Mouse (Mus musculus) adrenal gland, adult (tissue): ENCODE results near the gene Hoxd9.

Experiments
- DNase-seq, 2 experiments: peaks; one replicate each; pipeline ENCODE4 v3.0.0; 2022 to 2023; ENCODE audit warnings: low spot score in 1 of 2; ENCODE audit not compliant: inconsistent age in 2 of 2

Gene Hoxd9

GRCm38 (mm10) chr2:74731799-74732512 is 34.4 kb downstream of the Hoxd9 start:
- no peak for DNase-seq

GRCm38 (mm10) chr2:74732513-74733316 is 35.2 kb downstream of the Hoxd9 start:
- no peak for DNase-seq

- no peak for DNase-seq
Observed at GRCm38 (mm10) chr2:74733317-74733661, 35.8 kb downstream of the Hoxd9 start.

- DNase-seq = no peak
Observed at GRCm38 (mm10) chr2:74733765-74734164, 36.2 kb downstream of the Hoxd9 start.

GRCm38 (mm10) chr2:74734451-74734850 is 36.9 kb downstream of the Hoxd9 start:
- DNase-seq = no peak

- DNase-seq = no peak
Observed at GRCm38 (mm10) chr2:74734996-74735811, 37.7 kb downstream of the Hoxd9 start.

- DNase-seq = no peak
Observed at GRCm38 (mm10) chr2:74735851-74736687, 38.5 kb downstream of the Hoxd9 start.

- DNase-seq = no peak
Observed at GRCm38 (mm10) chr2:74736688-74737577, 39.4 kb downstream of the Hoxd9 start.

GRCm38 (mm10) chr2:74737578-74738070 is 40.1 kb downstream of the Hoxd9 start:
- no peak for DNase-seq

- no peak for DNase-seq
Observed at GRCm38 (mm10) chr2:74738623-74739475, 41.3 kb downstream of the Hoxd9 start.

- no peak for DNase-seq
Observed at GRCm38 (mm10) chr2:74739476-74739800, 41.9 kb downstream of the Hoxd9 start.

- no peak for DNase-seq
Observed at GRCm38 (mm10) chr2:74739869-74740268, 42.3 kb downstream of the Hoxd9 start.

- peak in 1 of 2 experiments; percentile 78 for DNase-seq
Observed at GRCm38 (mm10) chr2:74740311-74741091, 43.0 kb downstream of the Hoxd9 start.

GRCm38 (mm10) chr2:74741252-74741978 is 43.9 kb downstream of the Hoxd9 start:
- no peak for DNase-seq

- DNase-seq = no peak
Observed at GRCm38 (mm10) chr2:74741979-74742277, 44.4 kb downstream of the Hoxd9 start.

- no peak for DNase-seq
Observed at GRCm38 (mm10) chr2:74745540-74746297, 48.2 kb downstream of the Hoxd9 start.
